Mouse (Mus musculus): ENCODE measurements around the gene Fmnl3. TPM values are rescaled to one million over a fixed set of nuclear protein-coding genes. Genes with fewer than 3 reads are reported as not detected.

The Fmnl3 gene
- polyA plus RNA-seq, 1 experiment from 2014 or later: 12.8 TPM

DNA sequence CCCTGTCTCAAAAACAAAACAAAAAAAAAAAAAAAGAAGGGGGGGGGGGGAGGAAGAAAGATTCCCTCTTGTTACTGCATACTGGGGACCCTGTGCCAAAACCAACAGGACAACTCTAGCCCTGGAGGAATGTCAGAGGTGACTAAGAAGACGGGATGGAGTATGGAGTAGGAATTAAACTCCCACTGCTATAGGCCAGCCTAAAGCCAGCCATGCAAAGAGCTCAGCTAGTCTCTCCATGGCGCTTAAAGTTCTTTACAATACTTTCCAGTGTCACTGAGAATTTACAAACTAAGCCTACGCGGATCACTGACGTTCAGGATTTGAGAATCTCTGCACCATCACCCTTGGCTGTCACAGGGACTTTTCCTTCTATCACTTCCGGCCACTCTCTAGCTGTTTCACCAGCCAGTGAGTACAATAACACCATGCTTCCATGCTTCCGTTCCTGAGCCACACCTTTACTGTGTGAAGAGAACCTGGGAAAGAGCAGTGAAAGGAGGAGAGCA, 6.2 kb downstream of the Fmnl3 start:
- Histone ChIP-seq H3K9ac (ENCODE audit: low read depth, low read length) (no peak overlapping the region), H3K9me3 (ENCODE audit: control insufficient read depth, low read length) (no peaks in the 10 kb centered on the region), H3K4me3 (ENCODE audit: low read depth, low read length) (no peak overlapping the region), H3K4me1 (replicated peaks; ENCODE audit: control insufficient read depth, insufficient read depth, low read length) (peaks cover 7% of the 10 kb centered on the region; the same call in 1 of the 2 replicates), H3K4me2 (no peak overlapping the region), H3K27ac (ENCODE audit: low read depth, low read length) (no peak overlapping the region), H3K36me3 (ENCODE audit: control insufficient read depth, insufficient read depth, low read length) (no peaks in the 10 kb centered on the region), H3K27me3 (replicated peaks; ENCODE audit: control insufficient read depth, insufficient read depth, low read length) (no peaks in the 10 kb centered on the region)
- ATAC-seq (replicated peaks; ENCODE audit: low FRiP score) (no peak), DNase-seq (ENCODE audit: low spot score) (no peak)
- 83% methylated on average over 7 of the region's 7 CpGs for WGBS

DNA sequence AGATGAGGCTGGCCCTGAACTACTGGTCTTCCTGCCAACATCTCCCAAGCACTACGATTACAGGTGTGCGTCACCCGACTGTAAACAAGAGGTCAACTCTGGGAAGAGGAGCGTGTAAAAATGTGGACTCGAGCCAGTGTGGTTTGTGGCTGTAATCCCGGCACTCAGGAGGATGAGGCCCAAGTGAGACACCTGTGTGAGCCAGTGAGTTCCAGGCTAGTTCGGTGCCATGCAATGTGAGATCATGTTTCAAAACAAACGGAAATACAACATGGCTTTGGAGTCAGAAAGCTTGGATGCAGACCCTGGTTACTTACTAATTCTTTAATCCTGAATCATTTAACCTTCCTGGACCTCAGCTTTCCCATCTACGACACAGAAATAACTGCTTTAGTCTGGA, 11.3 kb downstream of the Fmnl3 start:
- Histone ChIP-seq H3K4me3 (ENCODE audit: low read depth, low read length) (no peak overlapping the region), H3K9ac (ENCODE audit: low read depth, low read length) (no peak overlapping the region), H3K27ac (ENCODE audit: low read depth, low read length) (no peak overlapping the region), H3K4me2 (no peak overlapping the region), H3K4me1 (replicated peaks; ENCODE audit: control insufficient read depth, insufficient read depth, low read length) (peaks cover 3% of the 10 kb centered on the region; the same call in 1 of the 2 replicates), H3K27me3 (replicated peaks; ENCODE audit: control insufficient read depth, insufficient read depth, low read length) (no peaks in the 10 kb centered on the region), H3K9me3 (ENCODE audit: control insufficient read depth, low read length) (no peaks in the 10 kb centered on the region), H3K36me3 (ENCODE audit: control insufficient read depth, insufficient read depth, low read length) (no peaks in the 10 kb centered on the region)
- 84% methylated on average over 9 of the region's 9 CpGs for WGBS
- DNase-seq (ENCODE audit: low spot score) (no peak), ATAC-seq (replicated peaks; ENCODE audit: low FRiP score) (no peak)

DNA sequence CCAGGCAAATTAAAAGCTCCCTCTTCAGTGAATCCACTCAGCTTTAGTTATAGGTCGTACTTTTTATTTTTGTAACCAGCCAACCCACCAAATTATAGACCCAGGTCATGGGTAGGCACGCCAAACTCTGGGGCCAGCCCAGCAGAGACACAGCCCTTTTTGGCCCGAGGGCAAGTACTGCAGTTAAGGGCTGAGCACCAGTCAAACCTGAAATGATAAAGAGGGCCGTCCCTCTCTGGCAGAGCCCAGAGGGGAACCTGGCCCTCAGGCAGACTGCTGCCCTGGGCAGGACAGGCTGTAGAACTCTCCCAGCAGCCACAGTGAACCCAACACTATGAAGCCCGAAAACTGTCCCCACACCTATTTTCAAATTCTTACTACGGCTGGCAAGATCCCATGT, 13.8 kb downstream of the Fmnl3 start:
- 65% methylated on average over 6 of the region's 6 CpGs for WGBS
- H3K36me3 ChIP-seq (ENCODE audit: control insufficient read depth, insufficient read depth, low read length): no peaks in the 10 kb centered on the region
- H3K4me1 ChIP-seq (replicated peaks; ENCODE audit: control insufficient read depth, insufficient read depth, low read length): peaks cover 7% of the 10 kb centered on the region; the same call in 1 of the 2 replicates
- no peak overlapping the region for H3K4me2 ChIP-seq
- H3K9ac ChIP-seq (ENCODE audit: low read depth, low read length): no peak overlapping the region
- no peaks in the 10 kb centered on the region for H3K27me3 ChIP-seq (replicated peaks; ENCODE audit: control insufficient read depth, insufficient read depth, low read length)
- ATAC-seq (replicated peaks; ENCODE audit: low FRiP score) (no peak), DNase-seq (ENCODE audit: low spot score) (no peak)
- H3K27ac ChIP-seq (ENCODE audit: low read depth, low read length): no peak overlapping the region
- H3K4me3 ChIP-seq (ENCODE audit: low read depth, low read length): no peak overlapping the region
- H3K9me3 ChIP-seq (ENCODE audit: control insufficient read depth, low read length): no peaks in the 10 kb centered on the region

DNA sequence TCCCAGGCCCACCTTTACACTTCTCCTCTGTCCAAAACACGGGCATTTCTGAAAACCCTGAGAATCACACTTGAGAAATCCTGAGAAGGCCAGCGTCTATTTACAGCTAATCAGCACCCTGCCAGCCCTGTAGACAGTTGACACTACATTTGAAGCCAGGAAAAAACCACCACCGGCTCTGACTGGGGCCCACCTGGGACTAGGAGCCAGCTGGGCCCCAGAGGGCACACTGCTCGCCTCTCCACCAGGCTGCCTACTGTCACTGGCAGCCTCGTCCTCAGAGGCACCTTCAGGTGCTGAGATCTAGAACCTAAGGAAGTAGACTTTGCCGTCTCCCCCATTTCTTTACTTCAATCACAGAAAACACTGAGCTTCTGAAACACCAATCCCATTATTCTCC, 14.6 kb downstream of the Fmnl3 start:
- Histone ChIP-seq H3K36me3 (ENCODE audit: control insufficient read depth, insufficient read depth, low read length) (no peaks in the 10 kb centered on the region), H3K4me1 (replicated peaks; ENCODE audit: control insufficient read depth, insufficient read depth, low read length) (peaks cover 7% of the 10 kb centered on the region; the same call in 1 of the 2 replicates), H3K27me3 (replicated peaks; ENCODE audit: control insufficient read depth, insufficient read depth, low read length) (no peaks in the 10 kb centered on the region), H3K9me3 (ENCODE audit: control insufficient read depth, low read length) (no peaks in the 10 kb centered on the region), H3K9ac (ENCODE audit: low read depth, low read length) (no peak overlapping the region), H3K4me2 (no peak overlapping the region), H3K27ac (ENCODE audit: low read depth, low read length) (no peak overlapping the region), H3K4me3 (ENCODE audit: low read depth, low read length) (no peak overlapping the region)
- no peak for ATAC-seq (replicated peaks; ENCODE audit: low FRiP score)
- DNase-seq (ENCODE audit: low spot score): no peak
- whole genome bisulfite sequencing: 71% methylated on average over 6 of the region's 6 CpGs

DNA sequence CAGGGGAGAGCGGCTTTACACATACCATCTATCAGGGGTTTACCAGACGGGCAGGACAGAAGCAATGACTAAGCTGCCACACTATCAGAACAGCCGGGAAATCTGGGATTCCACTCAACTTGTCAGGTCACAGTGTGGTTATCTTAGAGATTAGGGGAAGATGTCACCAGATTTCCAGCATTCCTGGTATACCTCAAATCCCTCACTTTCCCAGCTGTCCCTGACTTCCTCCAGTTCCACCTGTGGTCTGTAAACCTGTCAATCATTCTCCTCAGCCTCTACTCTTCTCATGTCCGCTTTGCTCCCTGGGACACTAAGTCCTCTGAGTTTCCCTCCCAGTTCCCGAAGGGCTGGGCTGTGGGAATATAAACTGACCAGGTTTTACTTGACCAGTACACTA, 18.0 kb downstream of the Fmnl3 start:
- H3K4me1 ChIP-seq (replicated peaks; ENCODE audit: control insufficient read depth, insufficient read depth, low read length): peaks cover 13% of the 10 kb centered on the region; the same call in 1 of the 2 replicates
- no peaks in the 10 kb centered on the region for H3K9me3 ChIP-seq (ENCODE audit: control insufficient read depth, low read length)
- whole genome bisulfite sequencing: 39% methylated on average over 5 of the region's 5 CpGs

DNA sequence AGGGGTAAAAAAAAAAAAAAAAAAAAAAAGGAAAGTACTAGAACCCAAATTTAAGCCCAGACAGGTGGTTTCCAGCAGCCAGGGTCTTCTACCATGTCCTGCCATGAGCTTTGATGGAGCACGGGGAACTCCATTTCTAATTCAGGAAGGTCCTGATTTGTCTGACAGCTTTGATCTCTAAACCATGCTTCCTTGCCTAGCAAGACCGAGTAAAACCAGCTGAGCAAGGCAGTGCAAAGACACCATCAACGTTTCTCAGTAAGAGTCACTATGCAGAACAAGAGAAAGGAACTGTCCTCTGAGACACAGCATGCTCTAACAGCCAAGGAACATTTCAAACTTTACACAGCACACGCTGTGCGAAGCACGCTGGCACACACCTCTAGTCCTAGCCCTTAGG, 18.7 kb downstream of the Fmnl3 start:
- ATAC-seq (replicated peaks; ENCODE audit: low FRiP score): no peak
- Histone ChIP-seq H3K36me3 (ENCODE audit: control insufficient read depth, insufficient read depth, low read length) (no peaks in the 10 kb centered on the region), H3K27ac (ENCODE audit: low read depth, low read length) (no peak overlapping the region), H3K27me3 (replicated peaks; ENCODE audit: control insufficient read depth, insufficient read depth, low read length) (no peaks in the 10 kb centered on the region), H3K4me2 (no peak overlapping the region), H3K4me1 (replicated peaks; ENCODE audit: control insufficient read depth, insufficient read depth, low read length) (peaks cover 13% of the 10 kb centered on the region; the same call in 1 of the 2 replicates), H3K4me3 (ENCODE audit: low read depth, low read length) (no peak overlapping the region), H3K9me3 (ENCODE audit: control insufficient read depth, low read length) (no peaks in the 10 kb centered on the region), H3K9ac (ENCODE audit: low read depth, low read length) (no peak overlapping the region)
- 70% methylated on average over 6 of the region's 6 CpGs for WGBS
- DNase-seq (ENCODE audit: low spot score): no peak

More for the DNA sequence above, 18.0 kb downstream of the Fmnl3 start:
- ATAC-seq (replicated peaks; ENCODE audit: low FRiP score): no peak
- Histone ChIP-seq H3K4me2 (no peak overlapping the region), H3K4me3 (ENCODE audit: low read depth, low read length) (no peak overlapping the region), H3K36me3 (ENCODE audit: control insufficient read depth, insufficient read depth, low read length) (no peaks in the 10 kb centered on the region), H3K27me3 (replicated peaks; ENCODE audit: control insufficient read depth, insufficient read depth, low read length) (no peaks in the 10 kb centered on the region), H3K9ac (ENCODE audit: low read depth, low read length) (no peak overlapping the region), H3K27ac (ENCODE audit: low read depth, low read length) (no peak overlapping the region)
- no peak for DNase-seq (ENCODE audit: low spot score)

DNA sequence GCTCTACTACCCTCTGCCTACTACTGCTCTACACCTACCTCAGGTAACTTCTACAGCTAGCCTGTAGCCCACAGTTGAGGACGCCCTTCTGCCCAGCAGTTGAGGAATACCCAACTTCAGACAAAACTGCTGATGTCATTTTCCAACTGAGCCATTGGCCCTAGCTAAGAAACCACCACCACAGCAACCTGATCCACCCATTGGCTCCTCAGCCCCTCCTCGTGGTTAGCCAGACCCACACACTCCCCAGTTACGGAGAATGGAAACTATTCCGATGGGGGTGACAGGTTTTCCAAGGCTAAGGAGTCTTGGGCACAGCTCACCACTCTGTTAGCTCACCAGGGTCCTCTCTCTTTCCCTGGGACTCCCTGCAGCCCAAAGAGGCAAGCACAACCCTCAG, 25.3 kb downstream of the Fmnl3 start:
- Histone ChIP-seq H3K4me2 (no peak overlapping the region), H3K9me3 (ENCODE audit: control insufficient read depth, low read length) (no peaks in the 10 kb centered on the region), H3K36me3 (ENCODE audit: control insufficient read depth, insufficient read depth, low read length) (no peaks in the 10 kb centered on the region), H3K9ac (ENCODE audit: low read depth, low read length) (no peak overlapping the region), H3K27ac (ENCODE audit: low read depth, low read length) (no peak overlapping the region), H3K4me1 (replicated peaks; ENCODE audit: control insufficient read depth, insufficient read depth, low read length) (peaks cover 42% of the 10 kb centered on the region), H3K27me3 (replicated peaks; ENCODE audit: control insufficient read depth, insufficient read depth, low read length) (0 out of 2 replicates have a peak, but pooled peaks cover 3% of the 10 kb centered on the region), H3K4me3 (ENCODE audit: low read depth, low read length) (no peak overlapping the region)
- WGBS: 65% methylated on average over 4 of the region's 4 CpGs
- DNase-seq (ENCODE audit: low spot score) (no peak), ATAC-seq (replicated peaks; ENCODE audit: low FRiP score) (no peak)

DNA sequence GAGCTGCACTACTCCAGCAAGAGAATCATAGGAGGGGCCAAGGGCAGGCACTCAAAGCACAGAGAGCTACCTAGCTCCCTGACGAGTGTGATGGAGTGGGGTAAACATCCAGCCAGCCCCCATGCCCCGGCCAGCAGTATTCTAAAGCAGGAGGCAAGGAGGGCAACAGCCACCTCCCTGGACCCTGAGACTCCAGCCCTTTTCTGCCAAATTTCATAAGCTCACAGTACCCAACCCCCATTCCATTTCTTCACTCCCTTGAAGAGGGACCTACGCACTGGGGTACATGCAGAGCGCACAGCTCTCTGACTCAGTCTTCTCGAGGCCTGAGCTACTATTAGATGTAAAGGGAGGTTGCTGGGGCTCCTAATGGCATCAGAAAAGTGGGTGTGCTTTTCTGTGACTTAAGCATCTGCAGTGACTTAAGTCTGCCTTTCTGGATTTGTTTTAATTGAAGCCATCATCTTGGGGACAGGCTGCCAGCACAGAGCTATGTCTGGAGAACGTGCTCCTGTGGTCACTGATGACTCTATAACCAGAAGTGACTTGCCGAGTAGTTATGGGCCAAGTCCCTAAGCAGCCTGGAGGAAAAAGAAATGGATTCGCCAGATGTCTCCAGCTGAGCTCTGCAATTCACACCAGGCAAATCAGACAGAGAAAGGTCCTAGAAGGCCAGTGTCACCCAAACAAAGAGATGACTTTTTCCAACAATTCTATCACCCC, 26.0 kb downstream of the Fmnl3 start:
- Histone ChIP-seq H3K9me3 (ENCODE audit: control insufficient read depth, low read length) (no peaks in the 10 kb centered on the region), H3K9ac (ENCODE audit: low read depth, low read length) (no peak overlapping the region), H3K4me3 (ENCODE audit: low read depth, low read length) (no peak overlapping the region), H3K27me3 (replicated peaks; ENCODE audit: control insufficient read depth, insufficient read depth, low read length) (0 out of 2 replicates have a peak, but pooled peaks cover 3% of the 10 kb centered on the region), H3K27ac (ENCODE audit: low read depth, low read length) (no peak overlapping the region), H3K4me1 (replicated peaks; ENCODE audit: control insufficient read depth, insufficient read depth, low read length) (peaks cover 43% of the 10 kb centered on the region), H3K4me2 (no peak overlapping the region), H3K36me3 (ENCODE audit: control insufficient read depth, insufficient read depth, low read length) (no peaks in the 10 kb centered on the region)
- DNase-seq (ENCODE audit: low spot score) (no peak), ATAC-seq (replicated peaks; ENCODE audit: low FRiP score) (no peak)
- 64% methylated on average over 8 of the region's 8 CpGs for WGBS
